14 mouse cellular contexts compared by ENCODE assay signal in genomic region chr11:96504509-96505119, GRCm38 (mm10). TPM values are rescaled to one million over a fixed set of nuclear protein-coding genes. Genes with fewer than 3 reads are reported as not detected.
A peak's percentile ranks its signal among the peaks of the same experiment; 100 is the strongest.
DNase-seq lines count a peak whose midpoint lies in the region; ATAC-seq and TF ChIP-seq lines count a peak whose summit lies in the region.
"Had no signal": no experiment of that assay in that cellular context is flagged by ENCODE, and none has a peak within 500 bp of the region (broad histone marks: within the 10 kb centered on the region; RNA-seq: fewer than 3 reads in every experiment).

No protein-coding gene starts in this region.

- H3K27ac ChIP-seq in lung, embryonic 15.5 days: peak overlapping the region; percentile 59
- H3K27ac ChIP-seq in thymus, adult 2 months (ENCODE audit: control insufficient read depth, insufficient read depth, low read length): peak overlapping the region; percentile 65; the same call in 1 of the 2 replicates
- H3K27ac ChIP-seq in forebrain, embryonic 16.5 days (ENCODE audit: low read length): no peak overlapping the region
- H3K27ac ChIP-seq: embryonic facial prominence, embryonic 15.5 days had no signal

- DNase-seq in lung, adult 18-20 months: no peak
- peak; percentile 16 for DNase-seq in thymus, adult 2 months
- DNase-seq in thymus, postnatal 25 days: no peak
- peak; percentile 39 for DNase-seq in thymus, postnatal 14 days
- DNase-seq in left cerebral cortex, postnatal 4 days: no peak
- DNase-seq in urinary bladder, postnatal 10 days (ENCODE audit: low spot score): no peak
- DNase-seq: cerebellum, adult 2 months; gastrocnemius, postnatal 36 days; kidney, adult 11 months had no signal

- WGBS in lung, embryonic 15.5 days: 26% methylated on average over 12 of the region's 12 CpGs
- 22% methylated on average over 12 of the region's 12 CpGs for WGBS in thymus, adult 2 months
- WGBS in forebrain, embryonic 16.5 days: 14% methylated on average over 12 of the region's 12 CpGs

- 0 out of 2 replicates have a peak overlapping the region, but pooled peaks have one; percentile 8 for H3K4me3 ChIP-seq in lung, embryonic 15.5 days
- H3K4me3 ChIP-seq in thymus, adult 2 months (ENCODE audit: control insufficient read depth, insufficient read depth, low read length): no peak overlapping the region
- no peak overlapping the region for H3K4me3 ChIP-seq in forebrain, embryonic 16.5 days (replicated peaks; ENCODE audit: low read length)
- H3K4me3 ChIP-seq: embryonic facial prominence, embryonic 15.5 days; heart, embryonic 12.5 days had no signal

- TF ChIP-seq CTCF in thymus, adult 2 months (IDR thresholded peaks at IDR 0.05; ENCODE audit: borderline replicate concordance, control insufficient read depth, extremely low read depth, insufficient read depth, low read length, poor library complexity): no peak

- no peak overlapping the region for H3K9ac ChIP-seq in lung, embryonic 15.5 days
- H3K9ac ChIP-seq in forebrain, embryonic 16.5 days (replicated peaks; ENCODE audit: low read depth, low read length): no peak overlapping the region
- H3K9ac ChIP-seq: embryonic facial prominence, embryonic 15.5 days; heart, embryonic 12.5 days had no signal

- H3K27me3 ChIP-seq in lung, embryonic 15.5 days: no peaks in the 10 kb centered on the region
- H3K27me3 ChIP-seq in thymus, adult 2 months (ENCODE audit: control insufficient read depth, insufficient read depth, low read length): no peaks in the 10 kb centered on the region
- no peaks in the 10 kb centered on the region for H3K27me3 ChIP-seq in forebrain, embryonic 16.5 days (replicated peaks; ENCODE audit: control insufficient read depth, insufficient read depth, low read length)
- H3K27me3 ChIP-seq: embryonic facial prominence, embryonic 15.5 days; Patski had no signal

- ATAC-seq in lung, embryonic 15.5 days (ENCODE audit: borderline replicate concordance, extremely low read depth, low FRiP score, low TSS enrichment): peak; percentile 71
- ATAC-seq in forebrain, embryonic 16.5 days: no peak
- ATAC-seq: Patski had no signal

- H3K9me3 ChIP-seq in lung, embryonic 15.5 days: no peaks in the 10 kb centered on the region
- no peaks in the 10 kb centered on the region for H3K9me3 ChIP-seq in forebrain, embryonic 16.5 days (ENCODE audit: control insufficient read depth, low read length)
- H3K9me3 ChIP-seq: embryonic facial prominence, embryonic 15.5 days; heart, embryonic 12.5 days had no signal

- H3K4me2 ChIP-seq in lung, embryonic 15.5 days: peak overlapping the region; percentile 31
- H3K4me2 ChIP-seq in forebrain, embryonic 16.5 days (ENCODE audit: low read length): peak overlapping the region; percentile 11; the same call in 1 of the 2 replicates
- H3K4me2 ChIP-seq: embryonic facial prominence, embryonic 15.5 days; heart, embryonic 12.5 days had no signal

- no peaks in the 10 kb centered on the region for H3K36me3 ChIP-seq in lung, embryonic 15.5 days
- peaks cover 11% of the 10 kb centered on the region for H3K36me3 ChIP-seq in thymus, adult 2 months (ENCODE audit: control insufficient read depth, insufficient read depth, low read length)
- H3K36me3 ChIP-seq in forebrain, embryonic 16.5 days (ENCODE audit: control insufficient read depth, insufficient read depth): no peaks in the 10 kb centered on the region
- H3K36me3 ChIP-seq: embryonic facial prominence, embryonic 15.5 days; heart, embryonic 12.5 days had no signal

- peaks cover 26% of the 10 kb centered on the region for H3K4me1 ChIP-seq in lung, embryonic 15.5 days
- peaks cover 11% of the 10 kb centered on the region for H3K4me1 ChIP-seq in thymus, adult 2 months (replicated peaks; ENCODE audit: control insufficient read depth, insufficient read depth, low read length)
- H3K4me1 ChIP-seq in forebrain, embryonic 16.5 days (replicated peaks; ENCODE audit: control insufficient read depth, insufficient read depth, low read length): peaks cover 7% of the 10 kb centered on the region
- H3K4me1 ChIP-seq: embryonic facial prominence, embryonic 15.5 days; heart, embryonic 12.5 days had no signal

- intact Hi-C loops in left cerebral cortex, postnatal 4 days (cut with DNase I): no loop called here

- TF ChIP-seq POLR2A in thymus, adult 2 months (IDR thresholded peaks at IDR 0.05; ENCODE audit: control insufficient read depth, extremely low read depth, insufficient read depth, low read length, poor library complexity): no peak

RNA-seq across cellular contexts. Expression of gene Skap1, which starts 40.2 kb away (rescaled TPM):
- 1.6 and 6.6 TPM in 2 replicates for polyA plus RNA-seq in lung, embryonic 15.5 days (2015; fragmentation: Nextera tagmentation; extraction: Ambion mirVana)
- polyA plus RNA-seq in thymus, adult 2 months (2012; rRNA removed): 183 and 205 TPM in 2 replicates
- 2.1 and 3.4 TPM in 2 replicates for polyA plus RNA-seq in forebrain, embryonic 16.5 days (2015; fragmentation: Nextera tagmentation; extraction: Ambion mirVana)
- total RNA-seq in left cerebral cortex, postnatal 4 days (2021): 1 to 10 TPM; 1.1 to 1.3 TPM

Comparison
In these comparisons a context has a peak if more than half of its experiments do, and no peak if none do; other contexts are left out.
1. DNase-seq: peak in thymus, adult 2 months (single experiment) and thymus, postnatal 14 days (single experiment); none in lung, adult 18-20 months (0 of 2), thymus, postnatal 25 days (single experiment), left cerebral cortex, postnatal 4 days (single experiment) and urinary bladder, postnatal 10 days (single experiment).
2. RNA of gene Skap1, which starts 40.2 kb away (polyA plus RNA-seq): 183 to 205 TPM in thymus, adult 2 months; 1.6 to 6.6 TPM in lung, embryonic 15.5 days and 2.1 to 3.4 TPM in forebrain, embryonic 16.5 days; every median in the first group is over 10 times any median in the second.